Mouse (Mus musculus): Measurements from ENCODE around the gene Reck. TPM values are rescaled to one million over a fixed set of nuclear protein-coding genes. Genes with fewer than 3 reads are reported as not detected.

Reck gene
- polyA plus RNA-seq, 1 experiment from 2014 or later: 12.8 TPM

- no peak overlapping the region for H3K9ac ChIP-seq
- WGBS: 15% methylated on average over 4 of the region's 4 CpGs
- peaks cover 17% of the 10 kb centered on the region for H3K36me3 ChIP-seq
- no peak overlapping the region for H3K4me3 ChIP-seq
- no peaks in the 10 kb centered on the region for H3K27me3 ChIP-seq (replicated peaks)
- no peak overlapping the region for H3K27ac ChIP-seq (ENCODE audit: poor library complexity, severe bottlenecking)
- peaks cover 68% of the 10 kb centered on the region for H3K4me1 ChIP-seq (replicated peaks)
- ATAC-seq (ENCODE audit: insufficient number of reproducible peaks, low FRiP score): no peak
- H3K9me3 ChIP-seq (replicated peaks): no peaks in the 10 kb centered on the region
- H3K4me2 ChIP-seq: no peak overlapping the region
Observed at GRCm38 (mm10) chr4:43969373-43969772, 94.0 kb downstream of the Reck start.

GRCm38 (mm10) chr4:43970393-43971330 is 95.3 kb downstream of the Reck start:
- ATAC-seq (ENCODE audit: insufficient number of reproducible peaks, low FRiP score): no peak
- 84% methylated on average over 20 of the region's 20 CpGs for WGBS
- Histone ChIP-seq H3K4me1 (replicated peaks) (peaks cover 55% of the 10 kb centered on the region), H3K36me3 (peaks cover 17% of the 10 kb centered on the region), H3K4me3 (no peak overlapping the region), H3K9ac (no peak overlapping the region), H3K4me2 (no peak overlapping the region), H3K27me3 (replicated peaks) (no peaks in the 10 kb centered on the region), H3K27ac (ENCODE audit: poor library complexity, severe bottlenecking) (no peak overlapping the region), H3K9me3 (replicated peaks) (no peaks in the 10 kb centered on the region)

- Histone ChIP-seq H3K9ac (peak overlapping the region; percentile 40; the same call in 1 of the 2 replicates), H3K4me2 (peak overlapping the region; percentile 54), H3K9me3 (replicated peaks) (no peaks in the 10 kb centered on the region), H3K4me3 (no peak overlapping the region), H3K36me3 (peaks cover 24% of the 10 kb centered on the region), H3K27me3 (replicated peaks) (no peaks in the 10 kb centered on the region), H3K27ac (ENCODE audit: poor library complexity, severe bottlenecking) (peak overlapping the region; percentile 84), H3K4me1 (replicated peaks) (peaks cover 47% of the 10 kb centered on the region)
- no peak; the same call in 1 of the 2 replicates for ATAC-seq (ENCODE audit: insufficient number of reproducible peaks, low FRiP score)
- 50% methylated on average over 9 of the region's 9 CpGs for WGBS
Observed at GRCm38 (mm10) chr4:43971541-43972136, 96.3 kb downstream of the Reck start.

- peak overlapping the region; percentile 84 for H3K27ac ChIP-seq (ENCODE audit: poor library complexity, severe bottlenecking)
- peak overlapping the region; percentile 40; the same call in 1 of the 2 replicates for H3K9ac ChIP-seq
- peak; percentile 74 for ATAC-seq (ENCODE audit: insufficient number of reproducible peaks, low FRiP score)
- H3K36me3 ChIP-seq: peaks cover 25% of the 10 kb centered on the region
- H3K4me1 ChIP-seq (replicated peaks): peaks cover 47% of the 10 kb centered on the region
- H3K4me2 ChIP-seq: peak overlapping the region; percentile 54
- WGBS: 3% methylated on average over 8 of the region's 8 CpGs
- H3K4me3 ChIP-seq: no peak overlapping the region
- no peaks in the 10 kb centered on the region for H3K27me3 ChIP-seq (replicated peaks)
- no peaks in the 10 kb centered on the region for H3K9me3 ChIP-seq (replicated peaks)
Observed at GRCm38 (mm10) chr4:43972137-43972591, 96.8 kb downstream of the Reck start.

GRCm38 (mm10) chr4:43973526-43973981 is 98.2 kb downstream of the Reck start:
- Histone ChIP-seq H3K9ac (no peak overlapping the region), H3K36me3 (peaks cover 28% of the 10 kb centered on the region), H3K4me3 (no peak overlapping the region), H3K27me3 (replicated peaks) (no peaks in the 10 kb centered on the region), H3K27ac (ENCODE audit: poor library complexity, severe bottlenecking) (peak overlapping the region; percentile 32; the same call in 1 of the 2 replicates), H3K9me3 (replicated peaks) (no peaks in the 10 kb centered on the region), H3K4me2 (no peak overlapping the region), H3K4me1 (replicated peaks) (peaks cover 44% of the 10 kb centered on the region)
- 48% methylated on average over 4 of the region's 4 CpGs for WGBS
- ATAC-seq (ENCODE audit: insufficient number of reproducible peaks, low FRiP score): peak; percentile 19; the same call in 1 of the 2 replicates

GRCm38 (mm10) chr4:43974914-43975616 is 99.7 kb downstream of the Reck start:
- Histone ChIP-seq H3K36me3 (peaks cover 27% of the 10 kb centered on the region), H3K4me3 (no peak overlapping the region), H3K27me3 (replicated peaks) (no peaks in the 10 kb centered on the region), H3K4me1 (replicated peaks) (peaks cover 42% of the 10 kb centered on the region), H3K9ac (no peak overlapping the region), H3K4me2 (no peak overlapping the region), H3K9me3 (replicated peaks) (no peaks in the 10 kb centered on the region), H3K27ac (ENCODE audit: poor library complexity, severe bottlenecking) (no peak overlapping the region)
- WGBS: 81% methylated on average over 10 of the region's 10 CpGs
- no peak for ATAC-seq (ENCODE audit: insufficient number of reproducible peaks, low FRiP score)

GRCm38 (mm10) chr4:43976223-43976740 is 101.0 kb downstream of the Reck start:
- H3K9me3 ChIP-seq (replicated peaks): no peaks in the 10 kb centered on the region
- H3K4me2 ChIP-seq: no peak overlapping the region
- H3K4me1 ChIP-seq (replicated peaks): peaks cover 36% of the 10 kb centered on the region
- peaks cover 17% of the 10 kb centered on the region for H3K36me3 ChIP-seq
- no peak overlapping the region for H3K9ac ChIP-seq
- H3K27ac ChIP-seq (ENCODE audit: poor library complexity, severe bottlenecking): no peak overlapping the region
- no peaks in the 10 kb centered on the region for H3K27me3 ChIP-seq (replicated peaks)
- 85% methylated on average over 6 of the region's 6 CpGs for WGBS
- no peak overlapping the region for H3K4me3 ChIP-seq
- no peak for ATAC-seq (ENCODE audit: insufficient number of reproducible peaks, low FRiP score)

- no peak for ATAC-seq (ENCODE audit: insufficient number of reproducible peaks, low FRiP score)
- H3K27me3 ChIP-seq (replicated peaks): peaks cover 5% of the 10 kb centered on the region; the same call in 1 of the 2 replicates
- H3K4me3 ChIP-seq: no peak overlapping the region
- peak overlapping the region; percentile 34; the same call in 1 of the 2 replicates for H3K27ac ChIP-seq (ENCODE audit: poor library complexity, severe bottlenecking)
- WGBS: 38% methylated on average over 17 of the region's 17 CpGs
- H3K9me3 ChIP-seq (replicated peaks): no peaks in the 10 kb centered on the region
- H3K36me3 ChIP-seq: peaks cover 15% of the 10 kb centered on the region
- no peak overlapping the region for H3K4me2 ChIP-seq
- H3K4me1 ChIP-seq (replicated peaks): peaks cover 20% of the 10 kb centered on the region
- H3K9ac ChIP-seq: no peak overlapping the region
Observed at GRCm38 (mm10) chr4:43978521-43979443, 103.5 kb downstream of the Reck start.

GRCm38 (mm10) chr4:43979746-43980145 is 104.4 kb downstream of the Reck start:
- Histone ChIP-seq H3K4me2 (no peak overlapping the region), H3K36me3 (peaks cover 14% of the 10 kb centered on the region), H3K4me3 (no peak overlapping the region), H3K4me1 (replicated peaks) (peaks cover 20% of the 10 kb centered on the region), H3K9ac (no peak overlapping the region), H3K27ac (ENCODE audit: poor library complexity, severe bottlenecking) (no peak overlapping the region), H3K27me3 (replicated peaks) (peaks cover 5% of the 10 kb centered on the region; the same call in 1 of the 2 replicates), H3K9me3 (replicated peaks) (no peaks in the 10 kb centered on the region)
- WGBS: 81% methylated on average over 3 of the region's 3 CpGs
- ATAC-seq (ENCODE audit: insufficient number of reproducible peaks, low FRiP score): no peak

- Histone ChIP-seq H3K4me1 (replicated peaks) (peaks cover 20% of the 10 kb centered on the region), H3K9me3 (replicated peaks) (no peaks in the 10 kb centered on the region), H3K9ac (no peak overlapping the region), H3K4me3 (no peak overlapping the region), H3K27me3 (replicated peaks) (peaks cover 5% of the 10 kb centered on the region; the same call in 1 of the 2 replicates), H3K36me3 (peaks cover 14% of the 10 kb centered on the region), H3K4me2 (no peak overlapping the region), H3K27ac (ENCODE audit: poor library complexity, severe bottlenecking) (no peak overlapping the region)
- no peak for ATAC-seq (ENCODE audit: insufficient number of reproducible peaks, low FRiP score)
- WGBS: 81% methylated on average over 4 of the region's 4 CpGs
Observed at GRCm38 (mm10) chr4:43980236-43980635, 104.9 kb downstream of the Reck start.

Data from heart, embryonic 12.5 days (tissue).